Mouse (Mus musculus): Measurements from ENCODE around the gene Ccdc154. TPM values are rescaled to one million over a fixed set of nuclear protein-coding genes. Genes with fewer than 3 reads are reported as not detected.
A peak's percentile ranks its signal among the peaks of the same experiment; 100 is the strongest.
"Not testable (repeated sequence)": the region's sequence is repeated elsewhere in the genome, so short reads cannot be mapped to it uniquely, and the experiment has no call there.

Ccdc154 gene
- total RNA-seq (2015) = not detected in 2 replicates
- total RNA-seq (2017) = 0.14 TPM in 1 of 2 replicates, not detected in the other

GRCm38 (mm10) chr17:25162161-25162560, at the start of gene Ccdc154:
Ccdc154 (plus strand) TSS chr17:25162461.
- ATAC-seq (replicated peaks; ENCODE audit: poor library complexity) = no peak

- ATAC-seq (replicated peaks; ENCODE audit: poor library complexity) = peak; percentile 58
Measured at GRCm38 (mm10) chr17:25114908-25115645, 47.2 kb upstream of the Ccdc154 start.

GRCm38 (mm10) chr17:25115664-25116432, 46.4 kb upstream of the Ccdc154 start, which contains the start of gene Telo2:
Telo2 (minus strand) TSS chr17:25115967.
- ATAC-seq (replicated peaks; ENCODE audit: poor library complexity) = peak; percentile 89

- ATAC-seq (replicated peaks; ENCODE audit: poor library complexity) = peak; percentile 43
Measured at GRCm38 (mm10) chr17:25117263-25117662, 45.0 kb upstream of the Ccdc154 start.

GRCm38 (mm10) chr17:25120406-25120805, 41.9 kb upstream of the Ccdc154 start, which contains the start of gene Ptx4:
Ptx4 (plus strand) TSS chr17:25120760.
- ATAC-seq (replicated peaks; ENCODE audit: poor library complexity) = no peak

- peak; percentile 58; the same call in 1 of the 2 replicates for ATAC-seq (replicated peaks; ENCODE audit: poor library complexity)
Measured at GRCm38 (mm10) chr17:25123979-25124378, 38.3 kb upstream of the Ccdc154 start.

- ATAC-seq (replicated peaks; ENCODE audit: poor library complexity) = not testable (repeated sequence)
Measured at GRCm38 (mm10) chr17:25125442-25126060, 36.7 kb upstream of the Ccdc154 start.

GRCm38 (mm10) chr17:25127079-25127478, 35.2 kb upstream of the Ccdc154 start:
- ATAC-seq (replicated peaks; ENCODE audit: poor library complexity) = peak; percentile 82

- ATAC-seq (replicated peaks; ENCODE audit: poor library complexity) = peak; percentile 14; the same call in 1 of the 2 replicates
Measured at GRCm38 (mm10) chr17:25127681-25128080, 34.6 kb upstream of the Ccdc154 start.

- ATAC-seq (replicated peaks; ENCODE audit: poor library complexity) = no peak
Measured at GRCm38 (mm10) chr17:25130060-25130459, 32.2 kb upstream of the Ccdc154 start.

- peak; percentile 87 for ATAC-seq (replicated peaks; ENCODE audit: poor library complexity)
Measured at GRCm38 (mm10) chr17:25133275-25133698, 29.0 kb upstream of the Ccdc154 start, which contains the start of gene Clcn7. Clcn7 (plus strand) TSS chr17:25133391.

GRCm38 (mm10) chr17:25135622-25136021, 26.6 kb upstream of the Ccdc154 start:
- no peak for ATAC-seq (replicated peaks; ENCODE audit: poor library complexity)

- peak; percentile 39; the same call in 1 of the 2 replicates for ATAC-seq (replicated peaks; ENCODE audit: poor library complexity)
Measured at GRCm38 (mm10) chr17:25138803-25139202, 23.5 kb upstream of the Ccdc154 start.

- ATAC-seq (replicated peaks; ENCODE audit: poor library complexity) = peak; percentile 42; the same call in 1 of the 2 replicates
Measured at GRCm38 (mm10) chr17:25139960-25140359, 22.3 kb upstream of the Ccdc154 start.

- no peak for ATAC-seq (replicated peaks; ENCODE audit: poor library complexity)
Measured at GRCm38 (mm10) chr17:25163387-25163786, 1.1 kb downstream of the Ccdc154 start.

- no peak for ATAC-seq (replicated peaks; ENCODE audit: poor library complexity)
Measured at GRCm38 (mm10) chr17:25164770-25165169, 2.5 kb downstream of the Ccdc154 start.

- no peak for ATAC-seq (replicated peaks; ENCODE audit: poor library complexity)
Measured at GRCm38 (mm10) chr17:25165970-25166671, 3.9 kb downstream of the Ccdc154 start.

GRCm38 (mm10) chr17:25169706-25170105, 7.4 kb downstream of the Ccdc154 start:
- ATAC-seq (replicated peaks; ENCODE audit: poor library complexity) = no peak

GRCm38 (mm10) chr17:25172558-25172957, 10.3 kb downstream of the Ccdc154 start:
- ATAC-seq (replicated peaks; ENCODE audit: poor library complexity) = no peak

GRCm38 (mm10) chr17:25175411-25175810, 13.2 kb downstream of the Ccdc154 start, which contains the start of gene Gm38655:
Gm38655 (minus strand) TSS chr17:25175471.
- ATAC-seq (replicated peaks; ENCODE audit: poor library complexity) = no peak

Data from megakaryocyte progenitor cell, adult 5-6 weeks (primary cell).